Mouse (Mus musculus) CH12.LX (cell line): Measurements from ENCODE around the gene Poln. TPM values are rescaled to one million over a fixed set of nuclear protein-coding genes. Genes with fewer than 3 reads are reported as not detected.

Experiments used
- DNase-seq: peaks from one replicate; pipeline ENCODE4 v3.0.0-alpha.2; 2013; ENCODE audit errors: extremely low read depth
- H3K27ac ChIP-seq: 2 replicates; pipeline ENCODE4 v1.5.1; 2012; ENCODE audit warnings: low read depth, mild to moderate bottlenecking, control low read depth, moderate library complexity; ENCODE audit not compliant: insufficient read depth
- H3K27me3 ChIP-seq: replicated peaks from 2 replicates; pipeline ENCODE3; 2012; ENCODE audit warnings: inconsistent platforms
- H3K36me3 ChIP-seq, 2 experiments: replicated peaks in 1 of 2; 2 replicates each; pipeline versions ENCODE3 to v1.6.1; 2012; ENCODE audit warnings: inconsistent platforms in 1 of 2, low read length in 1 of 2, mild to moderate bottlenecking in 1 of 2, mixed read lengths in 1 of 2, moderate library complexity in 1 of 2; ENCODE audit not compliant: control insufficient read depth in 1 of 2, insufficient read depth in 1 of 2
- H3K4me1 ChIP-seq, 2 experiments: 2 replicates each; pipeline ENCODE4 v1.6.1; 2012; ENCODE audit warnings: inconsistent platforms in 1 of 2, moderate library complexity in 1 of 2; ENCODE audit not compliant: insufficient read depth in 2 of 2, control insufficient read depth in 1 of 2
- H3K4me2 ChIP-seq: 2 replicates; pipeline ENCODE4 v1.6.1; 2012; ENCODE audit warnings: low read depth, mild to moderate bottlenecking, control low read depth; ENCODE audit not compliant: poor library complexity, insufficient read depth, severe bottlenecking
- H3K4me3 ChIP-seq, 3 experiments: fragments of 150-350 bp in 1 of 3; sonication (generic) in 1 of 3; replicated peaks in 1 of 3; 2 replicates each; pipeline versions ENCODE3 to v1.5.1; 2011 to 2012; ENCODE audit warnings: low read depth in 2 of 3, low read length in 2 of 3, mild to moderate bottlenecking in 2 of 3, moderate library complexity in 2 of 3, control low read depth in 1 of 3, improper control_type of control experiment in 1 of 3, inconsistent platforms in 1 of 3, mixed read lengths in 1 of 3; ENCODE audit not compliant: poor library complexity in 1 of 3
- H3K79me2 ChIP-seq: replicated peaks from 2 replicates; pipeline ENCODE4 v1.6.1; 2012; ENCODE audit warnings: mild to moderate bottlenecking, moderate library complexity; ENCODE audit not compliant: control insufficient read depth, poor library complexity, insufficient read depth, severe bottlenecking; ENCODE audit errors: extremely low read depth
- H3K9ac ChIP-seq: 2 replicates; pipeline ENCODE4 v1.6.1; 2012; ENCODE audit warnings: low read depth, mild to moderate bottlenecking, control low read depth, moderate library complexity; ENCODE audit not compliant: insufficient read depth
- H3K9me3 ChIP-seq: replicated peaks from 2 replicates; pipeline ENCODE3; 2012; ENCODE audit warnings: low read length, inconsistent platforms, mixed read lengths
- CTCF ChIP-seq, 2 experiments: IDR thresholded peaks in 1 of 2; conservative IDR thresholded peaks in 1 of 2; 2 replicates each; pipeline ENCODE4 v1.5.1; 2011 to 2012; ENCODE audit warnings: low read depth in 2 of 2, low read length in 2 of 2, improper control_type of control experiment in 1 of 2, inconsistent platforms in 1 of 2, mild to moderate bottlenecking in 1 of 2, moderate library complexity in 1 of 2
- E2F4 ChIP-seq: IDR thresholded peaks from 2 replicates; pipeline ENCODE4 v1.6.1; 2011; ENCODE audit warnings: low read depth, low read length, improper control_type of control experiment; ENCODE audit not compliant: insufficient replicate concordance
- EP300 ChIP-seq: IDR thresholded peaks from 2 replicates; pipeline ENCODE4 v1.6.1; 2011; ENCODE audit warnings: low read length, improper control_type of control experiment
- ETS1 ChIP-seq: conservative IDR thresholded peaks from 2 replicates; pipeline ENCODE4 v1.6.1; 2012; ENCODE audit warnings: low read depth, mild to moderate bottlenecking, inconsistent platforms, low read length, improper control_type of control experiment, moderate library complexity
- GABPA ChIP-seq: IDR thresholded peaks from 2 replicates; pipeline ENCODE4 v1.6.1; 2012; ENCODE audit warnings: low read depth, low read length, improper control_type of control experiment, inconsistent platforms; ENCODE audit not compliant: insufficient replicate concordance
- HCFC1 ChIP-seq: IDR thresholded peaks from 2 replicates; pipeline ENCODE4 v1.6.1; 2012; ENCODE audit warnings: low read depth, mild to moderate bottlenecking, inconsistent platforms, low read length, improper control_type of control experiment
- IRF4 ChIP-seq: IDR thresholded peaks from 2 replicates; pipeline ENCODE4 v1.6.1; 2014; ENCODE audit warnings: low read depth, mild to moderate bottlenecking, inconsistent platforms, low read length, improper control_type of control experiment
- KAT2A ChIP-seq: IDR thresholded peaks from 2 replicates; pipeline ENCODE4 v1.6.1; 2012; ENCODE audit warnings: low read length, improper control_type of control experiment, inconsistent platforms; ENCODE audit not compliant: insufficient replicate concordance
- MEF2A ChIP-seq: IDR thresholded peaks from 2 replicates; pipeline ENCODE4 v1.6.1; 2014; ENCODE audit warnings: low read depth, mild to moderate bottlenecking, inconsistent platforms, low read length, improper control_type of control experiment, borderline replicate concordance
- MYC ChIP-seq: IDR thresholded peaks from 2 replicates; pipeline ENCODE4 v1.6.1; 2011; ENCODE audit warnings: low read depth, mild to moderate bottlenecking, improper control_type of control experiment, low read length
- NELFE ChIP-seq: IDR thresholded peaks from 2 replicates; pipeline ENCODE4 v1.6.1; 2011; ENCODE audit warnings: low read depth, low read length, improper control_type of control experiment
- NRF1 ChIP-seq: IDR thresholded peaks from 2 replicates; pipeline ENCODE4 v1.6.1; 2014; ENCODE audit warnings: low read depth, mild to moderate bottlenecking, inconsistent platforms, low read length, improper control_type of control experiment, moderate library complexity
- PAX5 ChIP-seq: IDR thresholded peaks from 2 replicates; pipeline ENCODE4 v1.6.1; 2012; ENCODE audit warnings: low read length, inconsistent platforms, mixed read lengths
- POLR2A ChIP-seq: IDR thresholded peaks from 2 replicates; pipeline ENCODE4 v1.6.1; 2011; ENCODE audit warnings: low read depth, mild to moderate bottlenecking, improper control_type of control experiment, low read length
- POLR2AphosphoS2 ChIP-seq: IDR thresholded peaks from 2 replicates; pipeline ENCODE4 v1.6.1; 2011; ENCODE audit warnings: low read depth, low read length, improper control_type of control experiment
- RAD21 ChIP-seq: IDR thresholded peaks from 2 replicates; pipeline ENCODE4 v1.6.1; 2011; ENCODE audit warnings: low read depth, mild to moderate bottlenecking, low read length, improper control_type of control experiment, moderate library complexity
- SIN3A ChIP-seq: IDR thresholded peaks from 2 replicates; pipeline ENCODE4 v1.6.1; 2012; ENCODE audit warnings: low read length, improper control_type of control experiment, inconsistent platforms
- SMC3 ChIP-seq: IDR thresholded peaks from 2 replicates; pipeline ENCODE4 v1.6.1; 2011; ENCODE audit warnings: low read depth, low read length, improper control_type of control experiment
- TBP ChIP-seq: conservative IDR thresholded peaks from 2 replicates; pipeline ENCODE4 v1.6.1; 2011; ENCODE audit warnings: low read depth, low read length, improper control_type of control experiment
- ZC3H11A ChIP-seq: IDR thresholded peaks from 2 replicates; pipeline ENCODE4 v1.6.1; 2012; ENCODE audit warnings: low read depth, mild to moderate bottlenecking, inconsistent platforms, low read length, improper control_type of control experiment
- ZKSCAN1 ChIP-seq: IDR thresholded peaks from 2 replicates; pipeline ENCODE4 v1.6.1; 2012; ENCODE audit warnings: low read depth, inconsistent platforms, low read length, improper control_type of control experiment, borderline replicate concordance
- ZMIZ1 ChIP-seq: IDR thresholded peaks from 2 replicates; pipeline ENCODE4 v1.6.1; 2012; ENCODE audit warnings: low read depth, mild to moderate bottlenecking, inconsistent platforms, low read length, improper control_type of control experiment
- ZNF384 ChIP-seq: IDR thresholded peaks from 2 replicates; pipeline ENCODE4 v1.6.1; 2012; ENCODE audit warnings: low read depth, low read length, improper control_type of control experiment, inconsistent platforms
- dilution Hi-C: fragments of 300-500 bp; cut with MboI; formaldehyde crosslinking; loops from 2 replicates; pipeline ENCODE4 v1.14.3; 2020; ENCODE audit warnings: low sequenced_read_pairs; ENCODE audit not compliant: extremely low pct_unique_long_range_greater_than_20kb, extremely low pct_ligation_motif_present
- in situ Hi-C: fragments of 300-500 bp; cut with MboI; formaldehyde crosslinking; loops from 3 replicates; pipeline ENCODE4 v1.14.3; 2019; ENCODE audit warnings: low sequenced_read_pairs, low pct_ligation_motif_present, low pct_unique_long_range_greater_than_20kb, mixed read lengths
- polyA plus RNA-seq: library from polyadenylated mRNA; unstranded; fragments of >175 nt; gene quantifications from 2 replicates; pipeline ENCODE4 v1.2.1, GENCODE M21; 2012; ENCODE audit warnings: low read depth; ENCODE audit not compliant: insufficient read length
- total RNA-seq, 2 experiments: library from RNA; depleted of rRNA; stranded (reverse); fragments of 300-350 nt in 1 of 2; fragments of >200 nt in 1 of 2; gene quantifications; 2 replicates each; pipeline ENCODE4 v1.2.3; 2012 to 2014

Gene Poln
- total and polyA plus RNA-seq, 3 experiments = 0.25 to 0.64 (median 0.39) TPM

DNA sequence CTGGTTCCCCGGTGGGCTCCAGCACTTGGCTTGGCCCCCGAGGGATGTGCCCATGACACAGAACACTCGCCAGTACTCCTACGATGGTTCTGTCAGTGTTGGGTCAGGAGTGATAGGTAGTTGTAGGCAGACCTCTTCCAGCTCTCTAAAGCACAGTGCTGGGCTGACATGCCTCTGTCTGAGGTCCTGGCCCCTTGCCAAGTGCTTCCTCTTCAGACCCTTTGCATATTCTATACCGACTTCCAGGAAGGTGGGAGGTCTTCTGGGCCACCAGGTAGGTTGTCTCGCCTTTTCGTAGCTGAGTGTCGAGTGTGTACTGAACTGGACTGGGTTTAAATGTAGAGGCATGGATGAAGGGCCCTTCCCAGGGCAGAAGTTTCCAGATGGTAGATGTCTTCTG lies 44.4 kb upstream of the Poln start:
- Histone ChIP-seq H3K27ac (no peak overlapping the region), H3K27me3 (no peaks in the 10 kb centered on the region), H3K9ac (no peak overlapping the region), H3K79me2 (no peaks in the 10 kb centered on the region), H3K4me2 (no peak overlapping the region), H3K4me3 (no peak overlapping the region), H3K9me3 (no peaks in the 10 kb centered on the region), H3K4me1 (peaks cover 0 to 6% of the 10 kb centered on the region in 2 experiments; a peak in 2 of 4 replicates), H3K36me3 (no peaks in the 10 kb centered on the region)
- dilution Hi-C loops = no loop called here
- no peak for DNase-seq
- TF ChIP-seq ETS1 (no peak), E2F4 (no peak), GABPA (no peak), NELFE (no peak), MEF2A (no peak), SMC3 (no peak), POLR2AphosphoS2 (no peak), NRF1 (no peak), ZMIZ1 (no peak), SIN3A (no peak), KAT2A (no peak), HCFC1 (no peak), ZKSCAN1 (no peak), ZNF384 (no peak), IRF4 (no peak), EP300 (no peak), POLR2A (no peak), TBP (no peak)
- in situ Hi-C loops = no loop called here

DNA sequence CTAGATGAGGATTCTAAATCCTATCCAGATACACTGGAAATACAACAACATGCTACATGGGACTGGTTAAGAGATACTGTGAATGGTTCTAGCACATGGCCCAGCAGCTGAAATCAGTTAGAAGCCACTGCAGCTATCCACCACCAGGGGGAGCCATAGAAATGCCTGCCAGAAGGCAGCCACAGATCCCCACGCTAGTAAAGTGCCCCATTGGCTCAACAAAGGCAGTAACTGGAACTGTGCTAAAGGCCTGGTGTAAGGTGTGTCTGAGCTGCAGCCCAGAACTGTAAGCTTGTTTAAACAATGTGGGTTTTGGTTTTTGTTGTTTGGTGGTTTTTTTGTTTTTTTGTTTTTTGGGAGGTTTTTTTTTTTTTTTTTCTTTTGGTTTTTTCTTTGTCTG lies 41.0 kb upstream of the Poln start:
- Histone ChIP-seq H3K4me1 (no peaks in the 10 kb centered on the region), H3K9me3 (no peaks in the 10 kb centered on the region), H3K27me3 (no peaks in the 10 kb centered on the region), H3K9ac (no peak overlapping the region), H3K27ac (no peak overlapping the region), H3K79me2 (no peaks in the 10 kb centered on the region), H3K36me3 (no peaks in the 10 kb centered on the region), H3K4me3 (no peak overlapping the region), H3K4me2 (no peak overlapping the region)
- dilution Hi-C loops (no loop called here), in situ Hi-C loops (no loop called here)
- TF ChIP-seq GABPA (no peak), CTCF (conservative IDR thresholded peaks at IDR 0.05 in 1 of 2, IDR thresholded peaks at IDR 0.05 in 1 of 2; ENCODE audit: low read depth in 2 of 2, low read length in 2 of 2) (peak; percentile 93 to 96), ETS1 (no peak), PAX5 (no peak), ZKSCAN1 (no peak), ZNF384 (peak; percentile 63; the same call in 1 of the 2 replicates), SMC3 (peak; percentile 95), RAD21 (peak; percentile 84), ZC3H11A (peak; percentile 35; the same call in 1 of the 2 replicates), MYC (peak; percentile 79; the same call in 1 of the 2 replicates)
- peak; percentile 89 for DNase-seq
